Mouse (Mus musculus): ENCODE results near the gene Cdc42bpg. TPM values are rescaled to one million over a fixed set of nuclear protein-coding genes. Genes with fewer than 3 reads are reported as not detected.

Cdc42bpg gene
- polyA plus RNA-seq (2014; fragmentation: Nextera tagmentation; extraction: Ambion mirVana), result 0.55 TPM in 2 replicates

DNA sequence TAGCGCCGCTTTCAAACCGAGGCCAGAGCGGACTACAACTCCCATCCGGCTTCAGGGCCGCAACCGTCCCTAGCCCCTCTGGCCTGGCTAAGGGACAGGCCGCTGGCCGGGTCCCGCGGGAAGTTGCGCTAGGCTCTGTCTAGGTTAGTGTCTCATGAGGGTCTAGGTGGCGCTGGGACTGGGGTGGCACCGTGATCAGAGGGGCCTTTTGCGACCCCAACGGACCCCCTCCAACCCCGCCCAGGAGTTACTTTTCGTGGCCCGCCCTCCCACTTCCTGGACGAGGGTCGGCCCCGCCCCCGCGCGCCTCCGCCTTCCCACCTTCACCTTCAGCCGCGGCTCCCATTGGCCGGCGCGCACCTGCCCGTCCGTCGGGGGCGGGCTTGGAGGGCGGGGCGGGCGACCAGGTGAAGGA is at the start of gene Cdc42bpg:
Cdc42bpg (plus strand) TSS at position 320 of the 415 bp plus-strand sequence.
- peaks cover 3% of the 10 kb centered on the region; the same call in 1 of the 2 replicates for H3K4me1 ChIP-seq (replicated peaks; ENCODE audit: control insufficient read depth, insufficient read depth, low read length)
- H3K4me3 ChIP-seq (ENCODE audit: low read depth, low read length), result peak within 1 kb of the TSS; percentile 67
- peak within 1 kb of the TSS; percentile 70 for H3K4me2 ChIP-seq (ENCODE audit: low read depth, low read length, severe bottlenecking)
- ATAC-seq (replicated peaks; ENCODE audit: low FRiP score) (peak; percentile 71), DNase-seq (ENCODE audit: low spot score) (peak; percentile 89)
- H3K27ac ChIP-seq (ENCODE audit: low read depth, low read length), result peak within 1 kb of the TSS; percentile 27; the same call in 1 of the 2 replicates
- H3K9ac ChIP-seq (ENCODE audit: low read length), result peak within 1 kb of the TSS; percentile 55
- H3K27me3 ChIP-seq (ENCODE audit: control insufficient read depth, insufficient read depth, low read length), result no peaks in the 10 kb centered on the region
- WGBS, result 2% methylated on average over 32 of the region's 38 CpGs
- H3K36me3 ChIP-seq (ENCODE audit: control insufficient read depth, insufficient read depth, low read length), result no peaks in the 10 kb centered on the region
- no peaks in the 10 kb centered on the region for H3K9me3 ChIP-seq (ENCODE audit: control insufficient read depth, low read length)

DNA sequence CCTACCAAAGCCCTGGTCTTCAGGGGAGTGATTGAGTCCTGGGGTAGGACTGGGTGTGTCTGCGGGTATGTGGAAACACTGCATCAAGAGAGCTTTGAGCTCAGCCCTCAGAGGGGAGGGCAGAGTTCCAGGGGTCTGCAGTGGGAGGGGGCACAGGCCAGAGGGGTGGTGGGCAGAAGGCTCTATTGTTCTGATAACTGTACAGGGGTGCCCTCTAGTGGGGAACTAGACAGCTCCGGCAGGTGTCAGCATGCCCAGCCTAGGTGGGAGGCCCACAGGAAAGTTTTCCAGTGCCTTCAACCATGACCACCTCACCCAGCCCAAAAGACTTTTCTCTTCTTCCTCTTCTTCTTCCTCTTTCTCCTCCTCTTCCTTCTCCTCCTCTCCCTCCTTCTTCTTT is 45.8 kb upstream of the Cdc42bpg start:
- H3K4me3 ChIP-seq (ENCODE audit: low read depth, low read length), result no peak overlapping the region
- no peak overlapping the region for H3K4me2 ChIP-seq (ENCODE audit: low read depth, low read length, severe bottlenecking)
- 76% methylated on average over 2 of the region's 2 CpGs for WGBS
- no peak overlapping the region for H3K27ac ChIP-seq (ENCODE audit: low read depth, low read length)
- ATAC-seq (replicated peaks; ENCODE audit: low FRiP score) (no peak), DNase-seq (ENCODE audit: low spot score) (no peak)
- H3K4me1 ChIP-seq (replicated peaks; ENCODE audit: control insufficient read depth, insufficient read depth, low read length), result no peaks in the 10 kb centered on the region
- H3K9me3 ChIP-seq (ENCODE audit: control insufficient read depth, low read length), result no peaks in the 10 kb centered on the region
- H3K36me3 ChIP-seq (ENCODE audit: control insufficient read depth, insufficient read depth, low read length), result peaks cover 4% of the 10 kb centered on the region; the same call in 1 of the 2 replicates
- H3K27me3 ChIP-seq (ENCODE audit: control insufficient read depth, insufficient read depth, low read length), result no peaks in the 10 kb centered on the region
- H3K9ac ChIP-seq (ENCODE audit: low read length), result no peak overlapping the region

DNA sequence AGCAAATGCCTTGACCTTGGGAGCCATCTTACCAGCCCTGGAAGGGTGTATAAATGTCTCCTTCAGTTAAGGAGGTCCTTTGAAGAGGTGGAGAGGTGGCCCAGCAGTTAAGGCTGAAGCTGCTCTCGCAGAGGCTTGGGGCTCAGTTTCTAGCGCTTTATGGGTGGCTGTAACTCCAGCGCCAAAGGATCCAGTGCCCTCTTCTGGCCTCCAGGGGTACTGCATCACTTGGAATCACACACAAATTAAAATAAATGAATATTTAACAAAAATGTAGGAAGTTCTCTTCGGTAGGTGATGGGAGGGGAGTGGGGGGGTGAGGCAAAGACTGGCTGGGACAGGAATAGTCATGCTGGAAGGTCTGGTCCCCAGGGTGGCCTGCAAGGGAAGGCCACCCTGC is 45.3 kb upstream of the Cdc42bpg start:
- H3K4me3 ChIP-seq (ENCODE audit: low read depth, low read length), result no peak overlapping the region
- H3K4me1 ChIP-seq (replicated peaks; ENCODE audit: control insufficient read depth, insufficient read depth, low read length), result no peaks in the 10 kb centered on the region
- no peak overlapping the region for H3K4me2 ChIP-seq (ENCODE audit: low read depth, low read length, severe bottlenecking)
- ATAC-seq (replicated peaks; ENCODE audit: low FRiP score) (no peak), DNase-seq (ENCODE audit: low spot score) (no peak)
- no peaks in the 10 kb centered on the region for H3K9me3 ChIP-seq (ENCODE audit: control insufficient read depth, low read length)
- 81% methylated on average over 4 of the region's 4 CpGs for WGBS
- H3K36me3 ChIP-seq (ENCODE audit: control insufficient read depth, insufficient read depth, low read length), result peaks cover 4% of the 10 kb centered on the region; the same call in 1 of the 2 replicates
- H3K9ac ChIP-seq (ENCODE audit: low read length), result no peak overlapping the region
- H3K27ac ChIP-seq (ENCODE audit: low read depth, low read length), result no peak overlapping the region
- no peaks in the 10 kb centered on the region for H3K27me3 ChIP-seq (ENCODE audit: control insufficient read depth, insufficient read depth, low read length)

- no peak overlapping the region for H3K9ac ChIP-seq (ENCODE audit: low read length)
- no peak overlapping the region for H3K4me3 ChIP-seq (ENCODE audit: low read depth, low read length)
- no peak overlapping the region for H3K4me2 ChIP-seq (ENCODE audit: low read depth, low read length, severe bottlenecking)
- H3K27me3 ChIP-seq (ENCODE audit: control insufficient read depth, insufficient read depth, low read length), result no peaks in the 10 kb centered on the region
- H3K4me1 ChIP-seq (replicated peaks; ENCODE audit: control insufficient read depth, insufficient read depth, low read length), result no peaks in the 10 kb centered on the region
- H3K9me3 ChIP-seq (ENCODE audit: control insufficient read depth, low read length), result no peaks in the 10 kb centered on the region
- peaks cover 4% of the 10 kb centered on the region; the same call in 1 of the 2 replicates for H3K36me3 ChIP-seq (ENCODE audit: control insufficient read depth, insufficient read depth, low read length)
- H3K27ac ChIP-seq (ENCODE audit: low read depth, low read length), result no peak overlapping the region
- ATAC-seq (replicated peaks; ENCODE audit: low FRiP score) (no peak), DNase-seq (ENCODE audit: low spot score) (no peak)
- 95% methylated on average over 14 of the region's 14 CpGs for WGBS
Measured at GRCm38 (mm10) chr19:6261379-6261778, 44.9 kb upstream of the Cdc42bpg start.

DNA sequence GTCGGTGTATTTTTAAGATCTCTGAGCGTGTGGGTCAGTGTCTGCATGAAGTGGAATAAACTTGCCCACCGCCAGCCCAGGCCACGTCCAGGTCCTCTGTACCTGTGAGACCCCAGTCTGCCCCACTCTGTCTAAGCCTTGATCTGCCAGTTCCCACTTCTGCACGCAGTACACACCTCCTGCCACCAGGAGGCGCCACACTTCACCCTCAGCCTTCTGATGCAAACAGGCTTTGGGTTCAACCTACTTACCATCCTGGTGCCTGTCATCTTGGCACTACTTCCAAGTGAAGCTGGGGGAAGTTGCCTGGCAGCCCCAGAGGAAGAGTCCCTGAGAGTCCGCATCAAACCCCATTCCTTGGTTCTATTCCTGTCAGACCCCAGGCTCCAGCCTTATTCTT is 44.0 kb upstream of the Cdc42bpg start:
- H3K36me3 ChIP-seq (ENCODE audit: control insufficient read depth, insufficient read depth, low read length), result peaks cover 4% of the 10 kb centered on the region; the same call in 1 of the 2 replicates
- no peaks in the 10 kb centered on the region for H3K9me3 ChIP-seq (ENCODE audit: control insufficient read depth, low read length)
- H3K27ac ChIP-seq (ENCODE audit: low read depth, low read length), result no peak overlapping the region
- no peak overlapping the region for H3K9ac ChIP-seq (ENCODE audit: low read length)
- H3K4me1 ChIP-seq (replicated peaks; ENCODE audit: control insufficient read depth, insufficient read depth, low read length), result no peaks in the 10 kb centered on the region
- H3K4me3 ChIP-seq (ENCODE audit: low read depth, low read length), result no peak overlapping the region
- DNase-seq (ENCODE audit: low spot score), result peak; percentile 84
- no peak for ATAC-seq (replicated peaks; ENCODE audit: low FRiP score)
- H3K4me2 ChIP-seq (ENCODE audit: low read depth, low read length, severe bottlenecking), result no peak overlapping the region
- 57% methylated on average over 7 of the region's 7 CpGs for WGBS
- H3K27me3 ChIP-seq (ENCODE audit: control insufficient read depth, insufficient read depth, low read length), result no peaks in the 10 kb centered on the region

- Histone ChIP-seq H3K4me2 (ENCODE audit: low read depth, low read length, severe bottlenecking) (no peak overlapping the region), H3K36me3 (ENCODE audit: control insufficient read depth, insufficient read depth, low read length) (peaks cover 4% of the 10 kb centered on the region; the same call in 1 of the 2 replicates), H3K4me1 (replicated peaks; ENCODE audit: control insufficient read depth, insufficient read depth, low read length) (no peaks in the 10 kb centered on the region), H3K9me3 (ENCODE audit: control insufficient read depth, low read length) (no peaks in the 10 kb centered on the region), H3K4me3 (ENCODE audit: low read depth, low read length) (no peak overlapping the region), H3K27me3 (ENCODE audit: control insufficient read depth, insufficient read depth, low read length) (no peaks in the 10 kb centered on the region), H3K9ac (ENCODE audit: low read length) (no peak overlapping the region), H3K27ac (ENCODE audit: low read depth, low read length) (no peak overlapping the region)
- no peak for DNase-seq (ENCODE audit: low spot score)
- no peak for ATAC-seq (replicated peaks; ENCODE audit: low FRiP score)
- 91% methylated on average over 8 of the region's 8 CpGs for WGBS
Measured at GRCm38 (mm10) chr19:6262839-6263433, 43.3 kb upstream of the Cdc42bpg start.

- WGBS, result 79% methylated on average over 9 of the region's 9 CpGs
- H3K4me3 ChIP-seq (ENCODE audit: low read depth, low read length), result no peak overlapping the region
- peaks cover 4% of the 10 kb centered on the region; the same call in 1 of the 2 replicates for H3K36me3 ChIP-seq (ENCODE audit: control insufficient read depth, insufficient read depth, low read length)
- no peak overlapping the region for H3K27ac ChIP-seq (ENCODE audit: low read depth, low read length)
- no peaks in the 10 kb centered on the region for H3K9me3 ChIP-seq (ENCODE audit: control insufficient read depth, low read length)
- no peaks in the 10 kb centered on the region for H3K4me1 ChIP-seq (replicated peaks; ENCODE audit: control insufficient read depth, insufficient read depth, low read length)
- H3K9ac ChIP-seq (ENCODE audit: low read length), result no peak overlapping the region
- DNase-seq (ENCODE audit: low spot score) (no peak), ATAC-seq (replicated peaks; ENCODE audit: low FRiP score) (no peak)
- H3K4me2 ChIP-seq (ENCODE audit: low read depth, low read length, severe bottlenecking), result no peak overlapping the region
- no peaks in the 10 kb centered on the region for H3K27me3 ChIP-seq (ENCODE audit: control insufficient read depth, insufficient read depth, low read length)
Measured at GRCm38 (mm10) chr19:6264200-6264599, 42.1 kb upstream of the Cdc42bpg start.

- H3K4me1 ChIP-seq (replicated peaks; ENCODE audit: control insufficient read depth, insufficient read depth, low read length), result no peaks in the 10 kb centered on the region
- no peak overlapping the region for H3K9ac ChIP-seq (ENCODE audit: low read length)
- WGBS, result 83% methylated on average over 8 of the region's 8 CpGs
- no peak for DNase-seq (ENCODE audit: low spot score)
- H3K4me2 ChIP-seq (ENCODE audit: low read depth, low read length, severe bottlenecking), result no peak overlapping the region
- no peak for ATAC-seq (replicated peaks; ENCODE audit: low FRiP score)
- H3K27ac ChIP-seq (ENCODE audit: low read depth, low read length), result no peak overlapping the region
- no peak overlapping the region for H3K4me3 ChIP-seq (ENCODE audit: low read depth, low read length)
- H3K9me3 ChIP-seq (ENCODE audit: control insufficient read depth, low read length), result no peaks in the 10 kb centered on the region
- peaks cover 4% of the 10 kb centered on the region; the same call in 1 of the 2 replicates for H3K36me3 ChIP-seq (ENCODE audit: control insufficient read depth, insufficient read depth, low read length)
- no peaks in the 10 kb centered on the region for H3K27me3 ChIP-seq (ENCODE audit: control insufficient read depth, insufficient read depth, low read length)
Measured at GRCm38 (mm10) chr19:6264945-6265344, 41.3 kb upstream of the Cdc42bpg start.

- H3K4me2 ChIP-seq (ENCODE audit: low read depth, low read length, severe bottlenecking), result no peak overlapping the region
- no peaks in the 10 kb centered on the region for H3K9me3 ChIP-seq (ENCODE audit: control insufficient read depth, low read length)
- ATAC-seq (replicated peaks; ENCODE audit: low FRiP score), result no peak
- WGBS, result 67% methylated on average over 6 of the region's 6 CpGs
- H3K4me1 ChIP-seq (replicated peaks; ENCODE audit: control insufficient read depth, insufficient read depth, low read length), result no peaks in the 10 kb centered on the region
- no peaks in the 10 kb centered on the region for H3K27me3 ChIP-seq (ENCODE audit: control insufficient read depth, insufficient read depth, low read length)
- DNase-seq (ENCODE audit: low spot score), result no peak
- no peak overlapping the region for H3K9ac ChIP-seq (ENCODE audit: low read length)
- H3K27ac ChIP-seq (ENCODE audit: low read depth, low read length), result no peak overlapping the region
- no peak overlapping the region for H3K4me3 ChIP-seq (ENCODE audit: low read depth, low read length)
- peaks cover 4% of the 10 kb centered on the region; the same call in 1 of the 2 replicates for H3K36me3 ChIP-seq (ENCODE audit: control insufficient read depth, insufficient read depth, low read length)
Measured at GRCm38 (mm10) chr19:6265727-6266182, 40.5 kb upstream of the Cdc42bpg start.
